Mouse (Mus musculus) forebrain, embryonic 16.5 days (tissue): ENCODE measurements around the gene Map2k5. TPM values are rescaled to one million over a fixed set of nuclear protein-coding genes. Genes with fewer than 3 reads are reported as not detected.

Experiments used
- ATAC-seq: fragments of 200-750 bp; cut with Nextera tagmentation; 2 replicates; pipeline ENCODE4 v1.8.0; 2017; ENCODE audit warnings: mild to moderate bottlenecking, moderate library complexity
- H3K27ac ChIP-seq: fragments of 300-500 bp; sonication (generic); 2 replicates; pipeline ENCODE4 v1.5.1; 2014; ENCODE audit warnings: low read length, control low read depth
- H3K27me3 ChIP-seq: fragments of 300-500 bp; sonication (generic); replicated peaks from 2 replicates; pipeline ENCODE4 v1.6.1; 2014; ENCODE audit warnings: low read length; ENCODE audit not compliant: control insufficient read depth, insufficient read depth
- H3K36me3 ChIP-seq: fragments of 300-500 bp; sonication (generic); 2 replicates; pipeline ENCODE4 v1.6.1; 2014; ENCODE audit not compliant: control insufficient read depth, insufficient read depth
- H3K4me1 ChIP-seq: fragments of 300-500 bp; sonication (generic); replicated peaks from 2 replicates; pipeline ENCODE4 v1.6.1; 2014; ENCODE audit warnings: low read length; ENCODE audit not compliant: control insufficient read depth, insufficient read depth
- H3K4me2 ChIP-seq: fragments of 300-500 bp; sonication (generic); 2 replicates; pipeline ENCODE4 v1.6.1; 2014; ENCODE audit warnings: mild to moderate bottlenecking, low read length, control low read depth
- H3K4me3 ChIP-seq: fragments of 300-500 bp; sonication (generic); replicated peaks from 2 replicates; pipeline ENCODE4 v1.5.1; 2014; ENCODE audit warnings: mild to moderate bottlenecking, low read length, control low read depth
- H3K9ac ChIP-seq: fragments of 300-500 bp; sonication (generic); replicated peaks from 2 replicates; pipeline ENCODE4 v1.6.1; 2014; ENCODE audit warnings: low read depth, low read length, control low read depth
- H3K9me3 ChIP-seq: fragments of 300-500 bp; sonication (generic); 2 replicates; pipeline ENCODE4 v1.6.1; 2016; ENCODE audit warnings: low read length; ENCODE audit not compliant: control insufficient read depth
- WGBS: fragments of 180-500 bp; shearing (Covaris S2); extraction: QIAGEN DNeasy Blood & Tissue Kit; methylation state at CpG from one replicate; pipeline ENCODE4 v1.1.7; 2014; 5-methylcytosine and 5-hydroxymethylcytosine counted together
- polyA plus RNA-seq: library from polyadenylated mRNA; unstranded; fragments of >200 nt; fragmentation: Nextera tagmentation; extraction: Ambion mirVana; gene quantifications from 2 replicates; pipeline ENCODE4 v1.2.1, GENCODE M21; 2015

Map2k5 gene
- polyA plus RNA-seq, 1 experiment from 2014 or later = 39.9 TPM

- H3K4me1 ChIP-seq = peaks cover 30% of the 10 kb centered on the region
Measured at GRCm38 (mm10) chr9:63136756-63137614, 240.7 kb downstream of the Map2k5 start.

GRCm38 (mm10) chr9:63136241-63136640, 241.5 kb downstream of the Map2k5 start:
- H3K9ac ChIP-seq = no peak overlapping the region
- H3K27ac ChIP-seq = no peak overlapping the region
- H3K9me3 ChIP-seq = no peaks in the 10 kb centered on the region
- no peak overlapping the region for H3K4me3 ChIP-seq
- under 1% methylated on average over 8 of the region's 8 CpGs for WGBS
- H3K4me1 ChIP-seq = peaks cover 30% of the 10 kb centered on the region
- H3K36me3 ChIP-seq = no peaks in the 10 kb centered on the region
- H3K4me2 ChIP-seq = no peak overlapping the region
- ATAC-seq = no peak
- peaks cover 62% of the 10 kb centered on the region for H3K27me3 ChIP-seq

More at GRCm38 (mm10) chr9:63136756-63137614, 240.7 kb downstream of the Map2k5 start:
- Histone ChIP-seq H3K36me3 (no peaks in the 10 kb centered on the region), H3K27ac (no peak overlapping the region), H3K4me2 (no peak overlapping the region), H3K27me3 (peaks cover 69% of the 10 kb centered on the region), H3K9ac (no peak overlapping the region), H3K4me3 (no peak overlapping the region), H3K9me3 (no peaks in the 10 kb centered on the region)
- no peak for ATAC-seq
- 3% methylated on average over 19 of the region's 19 CpGs for WGBS

- under 1% methylated on average over 16 of the region's 16 CpGs for WGBS
- Histone ChIP-seq H3K4me2 (peak overlapping the region; percentile 56), H3K9me3 (no peaks in the 10 kb centered on the region), H3K4me3 (peak overlapping the region; percentile 35), H3K9ac (peak overlapping the region; percentile 20; the same call in 1 of the 2 replicates), H3K36me3 (no peaks in the 10 kb centered on the region), H3K27me3 (peaks cover 58% of the 10 kb centered on the region), H3K4me1 (peaks cover 30% of the 10 kb centered on the region), H3K27ac (no peak overlapping the region)
- no peak for ATAC-seq
Measured at GRCm38 (mm10) chr9:63135801-63136200, 241.9 kb downstream of the Map2k5 start.

GRCm38 (mm10) chr9:63135356-63135755, 242.3 kb downstream of the Map2k5 start:
- 2% methylated on average over 11 of the region's 11 CpGs for WGBS
- no peak for ATAC-seq
- H3K4me2 ChIP-seq = peak overlapping the region; percentile 56
- H3K4me3 ChIP-seq = peak overlapping the region; percentile 35
- no peaks in the 10 kb centered on the region for H3K36me3 ChIP-seq
- no peaks in the 10 kb centered on the region for H3K9me3 ChIP-seq
- H3K9ac ChIP-seq = peak overlapping the region; percentile 20; the same call in 1 of the 2 replicates
- no peak overlapping the region for H3K27ac ChIP-seq
- peaks cover 30% of the 10 kb centered on the region for H3K4me1 ChIP-seq
- peaks cover 54% of the 10 kb centered on the region for H3K27me3 ChIP-seq

- peak overlapping the region; percentile 38 for H3K4me3 ChIP-seq
- no peaks in the 10 kb centered on the region for H3K36me3 ChIP-seq
- ATAC-seq = no peak
- H3K9me3 ChIP-seq = no peaks in the 10 kb centered on the region
- peak overlapping the region; percentile 68 for H3K4me2 ChIP-seq
- 10% methylated on average over 6 of the region's 6 CpGs for WGBS
- no peak overlapping the region for H3K27ac ChIP-seq
- peaks cover 42% of the 10 kb centered on the region for H3K27me3 ChIP-seq
- H3K9ac ChIP-seq = peak overlapping the region; percentile 44
- H3K4me1 ChIP-seq = peaks cover 27% of the 10 kb centered on the region
Measured at GRCm38 (mm10) chr9:63133659-63134058, 244.0 kb downstream of the Map2k5 start.

GRCm38 (mm10) chr9:63132673-63133601, 244.8 kb downstream of the Map2k5 start:
- peak; percentile 99 for ATAC-seq
- H3K4me2 ChIP-seq = peak overlapping the region; percentile 69
- peak overlapping the region; percentile 79 for H3K4me3 ChIP-seq
- peaks cover 24% of the 10 kb centered on the region for H3K4me1 ChIP-seq
- peak overlapping the region; percentile 67 for H3K9ac ChIP-seq
- H3K27ac ChIP-seq = peak overlapping the region; percentile 71
- under 1% methylated on average over 48 of the region's 48 CpGs for WGBS
- peaks cover 39% of the 10 kb centered on the region for H3K27me3 ChIP-seq
- no peaks in the 10 kb centered on the region for H3K9me3 ChIP-seq
- no peaks in the 10 kb centered on the region for H3K36me3 ChIP-seq

- peak overlapping the region; percentile 79 for H3K4me3 ChIP-seq
Measured at GRCm38 (mm10) chr9:63131957-63132602, 245.6 kb downstream of the Map2k5 start.

GRCm38 (mm10) chr9:63129641-63130041, 248.1 kb downstream of the Map2k5 start:
- Histone ChIP-seq H3K27ac (no peak overlapping the region), H3K27me3 (peaks cover 16% of the 10 kb centered on the region), H3K9ac (no peak overlapping the region), H3K4me3 (no peak overlapping the region), H3K9me3 (no peaks in the 10 kb centered on the region), H3K36me3 (no peaks in the 10 kb centered on the region), H3K4me2 (no peak overlapping the region), H3K4me1 (peaks cover 15% of the 10 kb centered on the region)
- 84% methylated on average over 8 of the region's 8 CpGs for WGBS
- no peak for ATAC-seq

More at GRCm38 (mm10) chr9:63131957-63132602, 245.6 kb downstream of the Map2k5 start:
- Histone ChIP-seq H3K36me3 (no peaks in the 10 kb centered on the region), H3K4me2 (peak overlapping the region; percentile 69), H3K9ac (peak overlapping the region; percentile 67), H3K4me1 (peaks cover 24% of the 10 kb centered on the region), H3K27ac (peak overlapping the region; percentile 71), H3K9me3 (no peaks in the 10 kb centered on the region), H3K27me3 (peaks cover 34% of the 10 kb centered on the region)
- under 1% methylated on average over 28 of the region's 28 CpGs for WGBS
- peak; percentile 16 for ATAC-seq
